Mouse (Mus musculus) layer of hippocampus, postnatal 25 days (tissue): ENCODE data around the gene Slc35f3. TPM values are rescaled to one million over a fixed set of nuclear protein-coding genes. Genes with fewer than 3 reads are reported as not detected.

Experiments used
- DNase-seq, 2 experiments: peaks; one replicate each; pipeline ENCODE4 v3.0.0; 2022; ENCODE audit warnings: mixed read lengths in 2 of 2, low spot score in 1 of 2; ENCODE audit errors: extremely low spot score in 1 of 2
- total RNA-seq, 2 experiments: library from RNA; stranded (reverse); gene quantifications; 2 replicates each; pipeline ENCODE4 v1.2.3; 2021

Slc35f3 gene
- 10 to 100 TPM; 35.2 to 40.7 TPM for total RNA-seq

DNA sequence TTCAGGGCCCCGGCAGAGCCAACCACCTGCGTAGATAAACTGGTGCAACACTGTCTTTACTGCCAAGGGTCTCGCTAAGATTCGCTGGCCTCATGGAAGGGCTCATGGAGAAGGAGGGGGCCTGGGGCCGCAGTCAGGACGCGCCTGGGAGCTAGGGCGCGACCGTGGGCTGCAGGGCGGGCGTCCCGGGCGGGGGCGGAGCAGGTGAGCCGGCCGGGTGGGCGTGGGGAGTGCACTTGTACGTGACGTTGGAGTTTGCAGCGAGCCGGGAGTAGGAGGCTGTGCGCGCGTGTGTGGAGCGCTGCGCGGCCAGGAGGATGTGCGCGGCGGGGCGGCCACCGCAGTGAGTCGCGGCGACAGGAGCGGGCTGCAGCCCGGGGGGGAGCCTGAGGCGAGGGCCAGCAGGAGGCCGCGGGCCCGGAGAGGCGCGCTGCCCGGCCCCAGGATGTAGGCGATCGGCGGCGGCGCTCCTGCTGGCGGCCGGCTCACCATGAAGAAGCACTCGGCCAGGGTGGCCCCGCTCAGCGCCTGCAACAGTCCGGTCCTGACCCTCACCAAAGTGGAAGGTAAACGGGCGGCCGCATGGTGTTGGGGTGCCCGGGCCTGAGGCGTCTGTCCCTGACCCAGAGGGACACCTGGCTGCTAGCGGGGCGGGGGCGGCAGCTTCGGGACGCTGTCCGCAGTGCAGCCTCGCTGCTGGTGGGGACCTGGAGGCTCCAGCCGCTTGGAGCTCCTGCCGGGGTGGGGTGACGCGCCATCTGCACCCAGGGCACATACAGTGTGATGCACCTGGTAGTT, at the start of gene Slc35f3:
Gene Slc35f3 (plus strand): TSS at position 263 of the 798 bp plus-strand sequence.
- DNase-seq, result peak; percentile 50 to 64

- no peak for DNase-seq
These were observed 47.9 kb upstream of the Slc35f3 start for GRCm38 (mm10) chr8:126250486-126250885.

GRCm38 (mm10) chr8:126256585-126257391, 41.6 kb upstream of the Slc35f3 start:
- no peak for DNase-seq

- DNase-seq, result no peak
These were observed 41.0 kb upstream of the Slc35f3 start for GRCm38 (mm10) chr8:126257392-126257681.

GRCm38 (mm10) chr8:126258175-126258781, 40.1 kb upstream of the Slc35f3 start:
- peak; percentile 67 to 82 for DNase-seq

DNA sequence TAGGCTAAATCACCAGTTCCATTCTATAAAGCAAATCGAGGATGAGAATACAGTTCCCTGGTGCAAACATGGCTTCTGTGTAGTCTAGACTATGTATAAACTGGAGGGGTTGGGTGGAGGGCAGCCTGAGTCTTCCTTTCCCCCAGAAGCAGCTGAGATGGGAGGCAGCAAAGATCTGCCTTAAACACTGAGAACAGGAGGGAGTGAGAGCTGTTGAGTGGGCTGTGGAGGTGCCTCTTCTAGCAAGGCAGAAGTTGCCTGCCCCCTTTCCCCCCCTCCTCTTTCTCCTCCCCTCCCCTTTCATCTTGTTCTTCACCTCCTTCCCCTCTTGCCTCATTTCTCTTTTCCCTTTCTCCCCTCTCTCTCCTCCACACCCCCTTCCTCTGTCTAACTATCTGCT, 33.2 kb upstream of the Slc35f3 start:
- DNase-seq, result no peak

DNA sequence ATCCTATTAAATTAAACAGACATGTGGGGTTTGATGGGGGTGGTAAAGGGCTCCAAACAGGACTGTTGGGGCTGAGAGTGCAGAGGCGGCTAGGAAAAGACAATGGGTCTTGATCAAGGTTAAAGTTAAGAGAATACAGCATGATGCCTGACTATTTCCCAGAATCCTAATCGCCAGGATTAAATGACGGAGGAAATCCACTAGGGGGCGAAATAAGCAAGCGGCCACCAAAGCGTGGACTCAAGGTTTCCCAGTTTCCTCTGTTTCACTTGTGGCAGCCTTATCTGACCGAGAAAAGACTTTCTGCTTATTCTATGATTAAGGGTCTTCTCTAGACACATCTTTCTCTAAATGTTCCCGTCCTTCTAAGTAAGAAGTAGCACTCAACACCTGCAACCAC, 31.2 kb upstream of the Slc35f3 start:
- no peak for DNase-seq

GRCm38 (mm10) chr8:126269733-126270132, 28.6 kb upstream of the Slc35f3 start:
- DNase-seq, result no peak

DNA sequence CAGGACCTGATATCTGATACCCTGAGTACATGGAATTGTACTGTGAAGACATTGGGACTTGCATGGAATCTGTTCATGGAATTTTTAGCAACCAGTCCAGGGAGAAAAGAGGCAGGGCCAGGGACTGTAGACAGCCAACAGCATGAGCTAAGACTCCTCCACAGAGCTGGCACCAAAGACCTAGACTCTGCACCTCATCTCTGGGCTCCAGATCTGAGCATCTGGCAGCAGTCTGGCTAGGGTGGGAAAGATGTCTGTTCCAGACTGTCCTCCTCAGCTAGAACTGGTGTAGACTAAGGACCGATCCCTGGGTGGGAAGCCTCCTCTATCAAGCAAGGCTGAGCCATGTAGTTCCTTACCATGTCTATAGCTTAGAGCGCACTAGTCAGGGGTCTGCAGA, 25.9 kb upstream of the Slc35f3 start:
- no peak for DNase-seq

GRCm38 (mm10) chr8:126273066-126273465, 25.3 kb upstream of the Slc35f3 start:
- no peak for DNase-seq

DNA sequence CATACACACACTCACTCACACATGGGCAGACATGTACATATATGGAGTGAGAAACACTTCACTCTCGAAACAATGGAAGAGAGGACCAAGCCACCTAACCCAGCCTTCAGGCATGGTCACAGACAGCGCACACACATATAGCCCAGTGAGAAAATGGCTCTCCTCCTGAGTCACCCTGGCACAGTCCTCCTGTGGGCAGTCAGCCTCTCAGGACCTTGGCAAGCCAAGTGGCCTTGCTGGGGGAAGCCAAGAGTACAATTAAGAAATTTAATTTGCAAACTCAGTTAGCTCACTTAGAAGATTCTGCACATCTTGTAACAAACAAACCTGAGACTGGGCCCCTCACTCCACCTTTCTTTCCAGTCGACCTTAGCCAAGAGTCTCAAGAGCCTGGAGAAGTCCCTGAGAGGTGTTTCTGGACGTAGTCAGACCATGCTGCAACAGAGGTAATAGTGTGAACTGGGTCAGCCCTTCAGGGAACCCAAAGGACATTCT, 23.4 kb upstream of the Slc35f3 start:
- no peak for DNase-seq

DNA sequence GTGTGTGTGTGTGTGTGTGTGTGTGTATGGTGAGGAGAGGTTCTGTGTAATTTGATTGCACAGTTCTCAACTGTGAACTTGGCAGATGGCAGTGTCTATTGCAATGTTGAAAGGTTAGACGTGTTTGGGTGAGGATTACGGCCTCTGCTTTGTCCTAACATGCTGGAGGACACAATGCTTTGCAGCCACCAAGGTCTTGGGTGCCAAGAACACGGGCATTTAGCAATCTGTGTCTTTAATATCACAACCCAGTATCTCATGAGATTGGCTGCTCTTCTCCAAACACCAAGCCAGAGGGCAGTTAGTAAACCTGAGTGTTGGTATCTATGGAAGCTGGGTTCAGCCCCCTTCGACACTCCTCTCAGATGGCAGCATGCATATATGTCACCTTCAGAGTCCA, 22.5 kb upstream of the Slc35f3 start:
- no peak for DNase-seq

- DNase-seq, result no peak
These were observed 6.4 kb upstream of the Slc35f3 start for GRCm38 (mm10) chr8:126291951-126292350.

GRCm38 (mm10) chr8:126297284-126297845, 993 bp upstream of the Slc35f3 start:
- DNase-seq, result peak in 1 of 2 experiments; percentile 50

DNA sequence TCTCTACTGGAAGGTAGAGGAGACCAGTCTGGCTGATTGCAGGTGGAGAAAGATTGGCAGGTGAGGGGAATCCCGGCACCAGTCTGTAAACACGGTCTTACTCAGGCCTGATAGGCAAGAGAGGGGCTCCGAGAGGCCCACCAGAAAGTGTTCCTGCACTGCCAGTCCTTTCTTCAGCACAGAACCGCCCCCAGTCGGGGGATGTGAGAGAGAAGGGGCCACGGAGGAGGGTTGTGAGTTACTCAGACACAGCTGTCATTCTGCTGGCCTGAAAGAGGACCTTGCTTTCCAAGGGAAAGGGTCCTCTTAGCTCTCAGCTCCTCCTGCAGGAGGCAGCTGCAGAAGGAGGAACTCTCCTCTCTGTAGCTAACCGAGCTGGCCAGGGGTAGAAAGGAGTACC, 975 bp downstream of the Slc35f3 start:
- DNase-seq, result peak in 1 of 2 experiments; percentile 15

- no peak for DNase-seq
These were observed 2.0 kb downstream of the Slc35f3 start for GRCm38 (mm10) chr8:126300350-126300749.

DNA sequence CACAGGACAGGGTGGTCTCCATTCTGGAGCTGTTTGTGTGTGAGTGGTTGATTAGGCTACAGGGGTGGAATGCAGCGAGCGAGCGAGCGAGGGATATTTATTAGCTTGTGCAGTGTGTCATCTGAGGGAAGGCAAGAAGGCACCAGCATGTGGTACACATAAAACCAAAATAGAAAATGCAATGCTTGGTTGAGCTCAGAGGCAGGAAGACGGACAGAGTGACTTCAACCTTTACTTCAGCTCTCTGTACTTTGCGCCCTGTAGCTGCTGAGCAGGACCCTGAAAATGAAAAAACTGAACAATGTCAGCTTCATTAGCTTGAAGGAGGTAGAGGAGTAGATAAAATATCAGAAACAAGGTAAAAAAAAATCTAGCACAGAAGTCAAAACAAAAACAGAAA, 3.2 kb downstream of the Slc35f3 start:
- DNase-seq, result no peak

GRCm38 (mm10) chr8:126307164-126307563, 8.8 kb downstream of the Slc35f3 start:
- no peak for DNase-seq

DNA sequence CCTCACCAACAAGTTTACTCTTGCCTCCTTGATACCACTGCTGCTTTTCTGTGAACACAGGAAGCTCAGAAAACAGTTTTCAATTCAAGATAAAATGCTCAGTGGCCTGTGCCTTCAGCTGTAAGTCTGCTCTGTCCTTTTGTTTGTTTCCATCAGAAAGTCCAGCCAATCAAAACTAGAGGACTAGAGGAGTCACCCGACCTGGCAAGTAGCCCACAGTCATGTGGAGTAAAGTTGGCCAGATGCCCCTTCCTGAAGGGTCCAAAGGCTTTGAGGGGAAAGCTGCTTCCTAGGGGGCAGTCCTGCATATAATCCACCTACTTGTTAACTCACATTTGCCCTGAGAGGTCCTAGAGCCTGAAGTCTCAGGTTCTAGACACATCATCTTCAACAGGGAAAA, 10.7 kb downstream of the Slc35f3 start:
- peak in 1 of 2 experiments; percentile 36 for DNase-seq

DNA sequence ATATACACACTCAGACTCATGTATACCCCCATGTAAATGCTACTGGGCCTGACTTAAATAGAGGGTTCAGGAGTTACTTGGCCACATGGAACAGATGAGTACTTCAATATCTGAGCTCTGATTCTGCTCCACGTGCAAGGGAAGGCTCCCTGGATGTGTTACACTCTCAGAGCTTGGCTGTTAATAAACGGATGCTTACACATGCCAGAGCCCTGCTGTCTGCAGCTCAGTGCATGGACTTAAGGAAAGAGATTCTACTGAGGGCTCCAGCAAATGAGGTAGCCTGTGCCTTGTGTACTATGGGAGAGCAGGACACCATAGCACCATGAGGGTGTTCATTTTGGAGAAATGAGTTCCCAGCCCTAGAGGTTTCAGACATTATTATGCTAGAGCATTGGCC, 26.6 kb downstream of the Slc35f3 start:
- no peak for DNase-seq

- no peak for DNase-seq
These were observed 27.8 kb downstream of the Slc35f3 start for GRCm38 (mm10) chr8:126326136-126326535.
